ENCODE assay signal across 9 mouse cellular contexts in genomic region chr7:80586681-80587660, GRCm38 (mm10). TPM values are rescaled to one million over a fixed set of nuclear protein-coding genes. Genes with fewer than 3 reads are reported as not detected.
DNase-seq lines count a peak whose midpoint lies in the region; ATAC-seq and TF ChIP-seq lines count a peak whose summit lies in the region.
"Had no signal": no experiment of that assay in that cellular context is flagged by ENCODE, and none has a peak within 500 bp of the region (broad histone marks: within the 10 kb centered on the region; RNA-seq: fewer than 3 reads in every experiment).

No protein-coding gene starts in this region.

- H3K4me2 ChIP-seq in heart, embryonic 14.5 days (ENCODE audit: low read length) = peak overlapping the region; percentile 58

- peak; percentile 37 for DNase-seq in gastrocnemius, adult 2 months
- DNase-seq in gastrocnemius, postnatal 25 days = no peak
- peak; percentile 69 for DNase-seq in kidney, postnatal 10 days
- peak; percentile 52 for DNase-seq in midbrain, embryonic 10.5 days (ENCODE audit: low spot score)
- no peak for DNase-seq in thymus, postnatal 10 days (ENCODE audit: low spot score in 2 of 2)
- no peak for DNase-seq in adrenal gland, postnatal 4 days (ENCODE audit: low spot score in 2 of 2)
- DNase-seq in urinary bladder, postnatal 10 days (ENCODE audit: low spot score) = no peak

- H3K4me1 ChIP-seq in heart, embryonic 14.5 days (ENCODE audit: control insufficient read depth in 2 of 2, insufficient read depth in 2 of 2, low read length in 2 of 2) = peaks cover 10 to 13% of the 10 kb centered on the region in 2 experiments
- H3K4me1 ChIP-seq in midbrain, embryonic 10.5 days = peaks cover 28% of the 10 kb centered on the region

- no peak for ATAC-seq in heart, embryonic 14.5 days (ENCODE audit: insufficient number of reproducible peaks, insufficient read depth, low FRiP score, low read depth)

- H3K27ac ChIP-seq in gastrocnemius, adult 2 months = peak overlapping the region; percentile 70
- peak overlapping the region; percentile 26 to 53; a peak in 2 of 4 replicates for H3K27ac ChIP-seq in heart, embryonic 14.5 days (replicated peaks in 1 of 2; ENCODE audit: control insufficient read depth in 1 of 2, insufficient read depth in 1 of 2, low read depth in 2 of 2, low read length in 2 of 2)
- H3K27ac ChIP-seq in midbrain, embryonic 10.5 days (replicated peaks) = peak overlapping the region; percentile 73

- intact Hi-C loops in gastrocnemius, adult 2 months (cut with DNase I) = no loop called here

- H3K27me3 ChIP-seq in heart, embryonic 14.5 days (ENCODE audit: control insufficient read depth, insufficient read depth, low read length) = no peaks in the 10 kb centered on the region
- H3K27me3 ChIP-seq in midbrain, embryonic 10.5 days (ENCODE audit: low read depth, poor library complexity, severe bottlenecking) = no peaks in the 10 kb centered on the region

- H3K36me3 ChIP-seq in heart, embryonic 14.5 days (ENCODE audit: control insufficient read depth, insufficient read depth, low read length) = peaks cover 38% of the 10 kb centered on the region
- H3K36me3 ChIP-seq in midbrain, embryonic 10.5 days = peaks cover 34% of the 10 kb centered on the region

- peak overlapping the region; percentile 34 for H3K4me3 ChIP-seq in gastrocnemius, adult 2 months
- H3K4me3 ChIP-seq in heart, embryonic 14.5 days (ENCODE audit: control insufficient read depth in 1 of 2, insufficient read depth in 1 of 2, low read depth in 1 of 2, low read length in 2 of 2) = peak overlapping the region; percentile 2 to 20; a peak in 3 of 4 replicates
- peak overlapping the region; percentile 36; the same call in 1 of the 2 replicates for H3K4me3 ChIP-seq in midbrain, embryonic 10.5 days
- H3K4me3 ChIP-seq: erythroblast, embryonic 14.5 days had no signal

- no peaks in the 10 kb centered on the region for H3K9me3 ChIP-seq in heart, embryonic 14.5 days (ENCODE audit: control insufficient read depth, low read length)
- no peaks in the 10 kb centered on the region for H3K9me3 ChIP-seq in midbrain, embryonic 10.5 days (replicated peaks)

- 24% methylated on average over 28 of the region's 29 CpGs for WGBS in heart, embryonic 14.5 days
- 41% methylated on average over 27 of the region's 29 CpGs for WGBS in midbrain, embryonic 10.5 days

- TF ChIP-seq CTCF in gastrocnemius, adult 2 months (IDR thresholded peaks at IDR 0.05) = no peak

- H3K9ac ChIP-seq in heart, embryonic 14.5 days (ENCODE audit: low read length) = peak overlapping the region; percentile 56

RNA-seq across cellular contexts. Expression of gene Blm, which starts 52.1 kb away (rescaled TPM):
- total RNA-seq in gastrocnemius, adult 2 months (2021) = 1 to 10 TPM; 1.0 TPM
- 1 to 10 TPM in 1 of 2 experiments, under 1 TPM in 1; 0.94 to 1.3 TPM for total RNA-seq in gastrocnemius, postnatal 25 days (2021)
- polyA plus RNA-seq in heart, embryonic 14.5 days (2014; fragmentation: Nextera tagmentation; extraction: Ambion mirVana) = 16.3 and 16.5 TPM in 2 replicates
- polyA plus RNA-seq in midbrain, embryonic 10.5 days (2016; fragmentation: Nextera tagmentation; extraction: Ambion mirVana) = 45.2 and 49.0 TPM in 2 replicates
- total RNA-seq in adrenal gland, postnatal 4 days (2021) = 10 to 100 TPM; 13.9 to 18.0 TPM

Comparison
In these comparisons a context has a peak if more than half of its experiments do, and no peak if none do; other contexts are left out.
1. DNase-seq: peak in gastrocnemius, adult 2 months (single experiment), kidney, postnatal 10 days (single experiment) and midbrain, embryonic 10.5 days (single experiment); none in gastrocnemius, postnatal 25 days (single experiment), thymus, postnatal 10 days (0 of 2), adrenal gland, postnatal 4 days (0 of 2) and urinary bladder, postnatal 10 days (single experiment).
2. RNA of gene Blm, which starts 52.1 kb away (total RNA-seq): 13.9 to 18.0 TPM in adrenal gland, postnatal 4 days; 0.94 to 1.3 TPM in gastrocnemius, postnatal 25 days and 1.0 TPM in gastrocnemius, adult 2 months; every median in the first group is over 4 times any median in the second.
3. Peak in every context shown above with its lines, with median percentiles within 50 percentile points of each other: H3K27ac ChIP-seq and H3K4me3 ChIP-seq.